Mouse (Mus musculus) adrenal gland, postnatal 14 days (tissue): Measurements from ENCODE around the gene Pcnx2. TPM values are rescaled to one million over a fixed set of nuclear protein-coding genes. Genes with fewer than 3 reads are reported as not detected.

Experiments used
- DNase-seq: peaks from one replicate; pipeline ENCODE4 v3.0.0; 2021; ENCODE audit warnings: mixed read lengths
- total RNA-seq: library from RNA; stranded (reverse); gene quantifications from 2 replicates; pipeline ENCODE4 v1.2.3, GENCODE M21; 2021

Pcnx2 gene
- total RNA-seq, 1 experiment from 2014 or later, result 0.52 TPM

- DNase-seq, result no peak
Observed at GRCm38 (mm10) chr8:125709171-125709570, 188.9 kb downstream of the Pcnx2 start.

DNA sequence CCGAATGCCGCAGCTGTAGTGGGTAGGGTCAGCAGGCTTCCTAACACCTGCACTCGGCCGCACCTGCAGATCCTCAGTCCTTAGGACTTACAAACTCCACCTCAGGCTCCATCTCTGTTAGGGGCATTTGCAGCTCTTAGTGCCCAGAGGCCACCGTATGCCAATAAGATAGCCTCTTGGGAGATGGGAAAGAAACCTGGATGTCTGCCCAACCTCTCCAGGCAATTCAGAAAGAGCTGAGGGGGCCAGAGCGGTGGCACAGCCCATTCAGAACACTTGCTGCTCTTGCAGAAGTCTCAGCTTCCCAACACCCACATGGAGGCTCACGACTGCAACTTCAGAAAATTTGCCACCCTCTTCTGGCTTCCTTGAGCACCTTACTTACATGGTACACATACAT is 192.3 kb downstream of the Pcnx2 start:
- no peak for DNase-seq

GRCm38 (mm10) chr8:125704434-125704833 is 193.7 kb downstream of the Pcnx2 start:
- DNase-seq, result no peak

DNA sequence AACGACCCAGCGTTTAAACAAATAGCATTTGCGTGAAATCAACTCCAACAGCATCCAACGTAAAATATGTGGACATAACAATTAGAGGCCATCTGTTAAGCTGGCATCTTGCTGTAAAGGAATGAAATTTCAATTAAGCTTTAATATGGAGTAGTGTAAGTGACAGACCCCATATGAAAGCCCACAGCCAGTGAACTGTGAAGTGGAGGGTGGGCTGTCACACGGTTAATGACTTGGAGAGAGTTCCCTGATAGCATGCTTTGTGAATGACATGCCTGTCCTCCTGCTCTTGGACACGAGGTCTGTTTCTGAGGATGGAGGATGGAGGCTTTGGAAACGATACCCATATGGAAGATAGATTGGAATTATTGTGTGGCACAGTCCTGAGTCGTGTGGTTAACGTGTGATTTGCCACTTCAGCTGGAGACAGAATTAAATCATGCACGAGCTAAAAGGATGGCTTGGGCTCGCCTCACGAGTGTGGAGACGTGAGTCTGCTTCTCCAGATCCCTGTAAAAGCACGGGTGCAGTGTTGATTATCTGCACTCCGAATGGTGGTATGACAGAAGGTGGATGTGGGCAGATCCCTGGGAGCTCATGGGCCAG is 195.1 kb downstream of the Pcnx2 start:
- DNase-seq, result no peak

Other genes starting within 250 kb of the Pcnx2 start
- gene Map10, start 228.5 kb downstream of the Pcnx2 start, total RNA-seq, result 3.3 and 3.6 TPM in 2 replicates
- 14.3 TPM in 2 replicates for gene Ntpcr, start 168.4 kb downstream of the Pcnx2 start, total RNA-seq
- 1.3 and 1.4 TPM in 2 replicates for gene Map3k21, start 12.1 kb upstream of the Pcnx2 start, total RNA-seq
- 1.1 and 1.2 TPM in 2 replicates for gene Kcnk1, start 96.9 kb upstream of the Pcnx2 start, total RNA-seq